Mouse (Mus musculus) kidney, postnatal 25 days (tissue): ENCODE results near the gene Bicc1.

Experiments
- DNase-seq, 2 experiments: peaks; one replicate each; pipeline ENCODE4 v3.0.0; 2021; ENCODE audit warnings: mixed read lengths in 2 of 2

The Bicc1 gene

DNA sequence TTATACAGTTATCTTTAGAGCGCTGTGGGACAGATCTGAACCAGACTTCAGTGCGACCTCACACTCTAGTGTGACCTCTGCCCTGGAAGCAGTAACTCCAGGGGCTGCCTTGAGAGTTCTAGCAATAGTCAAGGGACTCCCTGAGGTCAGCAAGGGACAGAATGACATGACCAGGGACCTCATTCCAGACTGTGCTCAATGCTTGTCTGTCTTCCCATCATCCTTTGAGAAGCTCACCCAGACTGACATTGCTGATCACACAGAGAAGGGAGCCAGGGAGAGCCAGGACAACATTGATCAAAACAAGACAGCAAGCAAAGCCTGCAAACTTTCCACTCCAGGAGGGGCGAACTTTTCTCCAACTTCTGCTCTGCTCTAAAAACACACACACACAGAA lies 38.7 kb downstream of the Bicc1 start:
- peak; percentile 57 to 74 for DNase-seq

- DNase-seq, result peak; percentile 46 to 55
Observed at GRCm38 (mm10) chr10:71120121-71120768, 39.3 kb downstream of the Bicc1 start.

- DNase-seq, result peak in 1 of 2 experiments; percentile 44
Observed at GRCm38 (mm10) chr10:71119120-71119847, 40.2 kb downstream of the Bicc1 start.

DNA sequence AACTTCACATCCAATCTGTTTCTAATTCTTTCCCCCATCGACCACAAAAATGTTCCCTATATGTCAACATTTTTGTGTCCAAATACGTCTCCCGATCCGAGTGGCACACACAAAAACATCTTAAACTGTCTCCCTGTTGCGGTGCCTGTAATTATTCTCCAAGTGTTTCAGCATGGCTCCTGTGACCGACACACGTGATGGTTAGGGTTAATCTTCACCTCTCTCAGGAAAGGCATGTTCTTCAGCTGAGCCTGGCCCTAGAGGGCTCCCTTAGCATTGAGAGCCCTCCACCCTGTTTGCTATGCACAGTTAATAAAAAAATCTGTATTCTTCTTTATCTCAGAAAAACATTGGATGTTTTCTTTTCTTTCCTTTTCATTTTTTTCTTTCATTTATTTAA lies 41.7 kb downstream of the Bicc1 start:
- peak; percentile 73 for DNase-seq

- DNase-seq, result peak in 1 of 2 experiments; percentile 30
Observed at GRCm38 (mm10) chr10:71114260-71114920, 45.1 kb downstream of the Bicc1 start.

DNA sequence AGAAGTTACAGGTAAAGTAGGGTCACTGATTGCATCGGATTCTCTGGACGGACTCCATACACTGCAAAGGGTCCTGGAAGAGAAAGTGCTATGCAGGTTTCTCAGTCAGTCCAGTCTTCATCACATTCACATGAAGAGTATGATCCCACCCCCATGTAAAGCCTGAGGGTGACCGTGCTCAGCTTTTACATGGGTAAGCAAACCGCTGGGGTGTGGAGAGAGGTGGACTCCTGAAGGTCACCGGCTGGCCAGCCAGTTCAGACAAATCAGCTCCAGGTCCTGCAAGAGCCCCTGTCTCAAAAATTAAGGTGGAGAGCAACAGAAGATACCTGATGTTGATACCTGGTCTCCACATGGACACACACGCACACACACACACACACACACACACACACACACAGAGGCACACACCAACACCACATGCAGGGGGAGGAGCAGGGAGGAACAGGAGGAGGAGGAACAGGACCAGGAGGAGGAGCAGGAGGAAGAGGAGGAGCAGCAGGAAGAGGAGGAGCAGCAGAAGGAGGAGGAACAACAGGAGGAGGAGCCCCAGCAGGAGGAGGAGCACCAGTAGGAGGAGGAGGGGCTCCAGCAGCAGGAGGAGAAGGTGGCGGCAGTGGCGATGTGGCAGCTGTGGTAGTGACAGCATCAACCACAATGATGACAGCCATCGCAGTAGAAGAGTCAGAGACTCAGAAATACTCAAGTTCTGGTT lies 52.9 kb downstream of the Bicc1 start:
- peak; percentile 48 to 70 for DNase-seq

DNA sequence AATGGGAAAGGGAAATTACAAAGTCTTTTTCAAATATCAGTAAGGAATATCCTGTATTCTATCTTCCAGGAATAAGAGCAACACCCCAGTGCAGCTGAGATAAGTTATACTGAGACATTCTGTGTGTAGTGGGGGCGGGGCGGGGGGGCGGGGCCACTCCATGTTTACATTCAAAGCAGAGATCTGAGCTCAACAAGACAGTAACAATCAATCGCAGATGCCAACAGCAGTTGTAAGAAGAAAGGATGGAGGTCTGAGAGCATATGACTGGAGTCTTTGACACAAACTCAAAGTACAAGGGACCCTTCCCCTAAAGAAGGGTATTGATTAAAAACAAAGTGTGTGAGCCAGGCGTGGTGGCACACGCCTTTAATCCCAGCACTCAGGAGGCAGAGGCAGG lies 54.7 kb downstream of the Bicc1 start:
- no peak for DNase-seq

DNA sequence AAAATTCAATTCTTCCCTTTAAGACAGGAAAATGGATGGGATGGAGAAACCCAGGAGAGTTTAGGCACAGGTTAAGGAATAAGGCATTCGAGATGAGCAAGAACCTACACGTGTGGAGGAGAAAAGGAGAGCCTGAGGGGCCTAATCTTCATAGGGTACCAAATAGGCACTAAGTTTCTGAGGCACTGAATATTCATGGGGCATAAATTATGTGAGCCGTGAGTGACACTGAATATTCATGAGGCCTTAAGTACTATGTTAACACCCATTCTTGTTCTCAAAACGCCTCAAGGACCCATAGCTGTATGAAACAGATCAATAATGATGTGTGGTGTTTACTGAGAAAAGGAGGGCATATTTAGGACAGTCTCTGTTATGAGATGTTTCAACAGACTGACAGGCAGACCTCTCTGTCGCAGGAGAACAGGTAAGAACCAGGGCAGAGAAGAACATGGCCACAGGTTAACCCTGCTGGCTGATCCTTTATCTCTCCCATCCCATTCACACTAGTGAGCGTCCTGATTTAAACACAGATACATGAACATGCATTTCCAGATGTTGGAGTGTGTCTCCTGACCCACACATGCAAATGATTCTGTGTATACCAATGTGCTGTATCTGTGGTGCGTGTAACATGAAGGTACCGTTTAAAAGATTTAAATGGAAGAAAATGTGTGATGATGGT lies 58.5 kb downstream of the Bicc1 start:
- DNase-seq, result no peak

DNA sequence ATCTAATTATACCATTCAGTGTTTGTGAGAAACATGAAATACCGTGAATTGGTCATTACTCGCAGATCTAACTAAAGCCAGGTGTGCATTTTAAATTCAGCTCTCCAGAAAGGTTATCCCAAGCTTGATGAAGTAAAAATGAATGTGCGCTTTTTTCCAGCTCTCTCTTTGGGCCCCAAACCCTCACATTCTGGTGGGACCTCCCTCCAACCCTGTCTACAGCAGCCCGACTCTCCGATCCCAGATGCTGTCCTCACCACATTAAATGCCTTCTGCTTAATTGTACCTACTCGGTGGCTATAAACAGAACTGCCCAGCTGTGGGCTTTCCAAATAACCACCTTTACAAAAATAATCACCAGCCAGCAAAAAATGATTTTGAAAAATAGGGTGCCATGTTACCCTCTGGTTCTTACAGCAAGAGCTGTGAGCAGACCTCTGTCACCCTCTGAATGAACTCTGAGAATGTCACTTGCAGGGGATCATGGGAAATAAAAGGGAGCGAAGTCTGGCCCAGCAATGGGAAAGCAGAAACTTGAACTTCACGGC lies 64.7 kb downstream of the Bicc1 start:
- no peak for DNase-seq

GRCm38 (mm10) chr10:71093312-71093711 lies 66.2 kb downstream of the Bicc1 start:
- DNase-seq, result no peak

DNA sequence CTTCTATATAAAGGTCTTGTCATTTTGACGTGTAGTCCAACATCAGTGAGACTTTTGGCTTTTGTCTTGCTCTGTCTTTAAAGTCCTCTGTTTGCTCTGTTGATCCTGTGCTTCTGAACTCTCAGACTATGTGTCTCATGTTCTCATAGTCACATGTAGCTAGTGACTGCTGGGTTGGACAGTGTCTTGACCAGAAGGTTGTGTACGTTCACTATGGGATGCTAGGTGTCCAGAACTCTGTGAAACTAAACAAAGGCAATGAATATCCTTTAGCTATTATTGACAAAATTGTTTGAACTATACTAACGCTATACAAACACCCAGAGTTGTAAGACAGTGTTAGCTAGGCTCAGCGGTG lies 72.2 kb downstream of the Bicc1 start:
- DNase-seq, result no peak

GRCm38 (mm10) chr10:71086571-71087358 lies 72.7 kb downstream of the Bicc1 start:
- no peak for DNase-seq

DNA sequence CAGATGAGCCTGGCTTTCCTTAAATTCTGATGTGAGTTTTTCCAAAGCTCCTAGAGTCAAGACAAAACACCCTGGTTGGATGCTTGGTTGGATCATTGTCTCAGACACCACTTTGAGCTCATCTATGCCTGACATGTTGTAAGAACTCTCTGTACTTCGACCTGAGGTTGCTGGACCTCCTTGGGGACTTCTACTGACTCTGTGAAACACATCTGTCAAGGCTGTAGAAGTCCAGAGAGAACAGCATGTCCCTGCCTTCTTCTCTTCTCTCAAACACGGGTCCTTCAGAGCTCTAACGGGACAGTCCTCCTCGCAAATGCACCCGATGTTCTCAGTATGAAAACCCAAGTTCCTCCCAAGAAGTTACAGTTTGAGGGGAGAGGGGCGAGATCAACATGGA lies 76.5 kb downstream of the Bicc1 start:
- no peak for DNase-seq

- DNase-seq, result no peak
Observed at GRCm38 (mm10) chr10:71078856-71079255, 80.6 kb downstream of the Bicc1 start.

DNA sequence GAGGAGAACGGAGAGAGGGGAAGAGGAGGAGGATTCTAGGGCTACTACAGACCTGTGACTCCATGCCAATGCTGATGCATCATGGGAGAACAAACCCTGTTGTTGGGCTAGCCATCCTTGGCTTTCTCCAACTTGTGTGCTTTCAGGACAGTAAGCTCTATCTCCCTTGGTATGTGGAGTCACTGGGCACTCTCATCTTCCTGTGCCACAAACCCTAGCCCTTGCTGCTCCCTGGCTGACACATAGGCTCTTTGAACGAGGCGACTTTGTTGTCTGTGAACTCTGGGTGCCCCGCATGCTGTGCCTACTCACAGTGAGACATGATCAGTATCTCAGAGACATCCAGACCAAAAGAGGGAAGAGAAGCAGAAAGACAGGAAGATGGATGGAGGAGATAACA lies 94.5 kb downstream of the Bicc1 start:
- DNase-seq, result no peak

DNA sequence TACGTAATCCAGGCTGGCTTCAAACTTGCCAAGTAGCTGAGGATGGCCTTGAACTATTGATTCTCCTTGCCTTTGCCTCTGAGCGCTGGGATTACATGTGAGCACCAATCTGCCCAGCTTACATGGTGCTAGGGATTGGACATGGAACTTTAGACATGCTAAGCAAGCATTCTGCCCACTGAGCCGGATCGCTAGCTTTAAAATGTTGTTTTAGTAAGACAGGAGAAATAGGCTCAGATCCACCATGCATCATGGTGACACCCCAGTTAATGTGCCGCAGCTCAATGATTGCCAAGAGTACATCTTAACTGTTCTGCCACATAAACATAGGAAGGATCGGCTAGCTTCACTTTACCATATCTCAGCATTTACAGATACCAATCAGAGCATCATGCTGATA lies 94.9 kb downstream of the Bicc1 start:
- DNase-seq, result no peak

DNA sequence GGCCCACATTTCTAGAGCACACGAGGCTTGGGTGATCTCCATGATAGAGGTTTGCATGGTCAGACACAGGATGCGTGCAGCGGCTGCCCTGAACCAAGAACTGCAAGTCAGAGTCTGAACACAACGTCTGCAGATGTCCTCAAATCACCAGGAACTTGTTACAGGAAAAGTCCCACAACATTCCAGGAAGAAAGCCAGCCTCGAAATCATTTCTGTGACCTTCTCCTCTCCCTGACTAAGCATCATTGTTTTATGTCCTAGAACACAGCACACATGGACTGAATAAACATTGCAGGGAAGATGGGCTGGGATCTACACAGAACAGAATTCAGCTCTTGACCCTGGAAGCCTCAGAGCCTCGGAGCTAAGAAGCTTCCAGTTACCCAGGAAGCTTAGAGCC lies 97.3 kb downstream of the Bicc1 start:
- DNase-seq, result peak; percentile 45 to 60

DNA sequence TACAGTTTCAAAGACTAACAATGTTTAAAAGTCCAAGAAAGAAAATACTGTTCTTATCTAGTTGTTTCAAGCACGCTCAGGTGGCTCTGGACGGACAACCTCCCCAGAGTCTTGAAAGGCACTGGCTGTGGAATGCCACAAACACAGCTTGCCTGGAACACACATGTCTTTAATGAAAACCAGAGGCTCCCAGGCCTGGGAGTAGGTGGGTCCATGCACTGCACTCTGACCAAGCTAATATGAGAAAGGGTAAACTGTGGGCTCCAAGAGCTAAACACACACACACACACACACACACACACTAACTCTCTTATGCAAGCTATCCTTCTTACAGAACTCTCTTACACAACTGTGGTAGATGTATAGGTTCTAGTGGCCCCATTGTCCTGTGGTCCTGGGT lies 99.2 kb downstream of the Bicc1 start:
- DNase-seq, result no peak

GRCm38 (mm10) chr10:71058616-71059247 lies 100.8 kb downstream of the Bicc1 start:
- DNase-seq, result peak; percentile 85 to 92

DNA sequence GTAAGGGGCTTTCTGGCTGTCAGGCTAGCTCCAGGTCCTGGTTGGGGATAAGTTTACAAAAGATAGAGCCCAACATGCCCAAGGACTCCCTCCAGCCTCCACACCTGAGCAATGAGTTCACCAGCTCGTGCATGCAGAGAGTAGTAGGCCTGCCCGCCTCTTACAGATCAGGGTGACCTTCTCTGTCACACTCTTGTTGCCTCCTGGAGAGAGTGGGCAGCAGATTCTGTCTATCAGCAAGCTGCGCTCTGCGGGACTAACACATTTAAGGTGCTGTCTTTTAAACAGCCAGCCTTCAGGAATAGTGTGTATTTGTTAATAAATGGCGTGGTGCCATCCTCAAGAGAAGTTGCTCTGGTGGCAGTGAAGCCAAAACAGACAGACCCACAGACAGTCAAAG lies 101.4 kb downstream of the Bicc1 start:
- no peak for DNase-seq

GRCm38 (mm10) chr10:71052748-71053147 lies 106.8 kb downstream of the Bicc1 start:
- DNase-seq, result peak; percentile 29 to 61
